Mouse (Mus musculus): ENCODE results near the gene Alk.

- TF ChIP-seq EP300 (IDR thresholded peaks at IDR 0.05; ENCODE audit: low read depth): no peak
- no peak for TF ChIP-seq CTCF (IDR thresholded peaks at IDR 0.05; ENCODE audit: low read depth)
Observed at GRCm38 (mm10) chr17:72182414-72182813, 422.0 kb downstream of the Alk start.

Data from liver, embryonic 14.5 days (tissue).